23 mouse cellular contexts compared by ENCODE assay signal in the genomic region with DNA sequence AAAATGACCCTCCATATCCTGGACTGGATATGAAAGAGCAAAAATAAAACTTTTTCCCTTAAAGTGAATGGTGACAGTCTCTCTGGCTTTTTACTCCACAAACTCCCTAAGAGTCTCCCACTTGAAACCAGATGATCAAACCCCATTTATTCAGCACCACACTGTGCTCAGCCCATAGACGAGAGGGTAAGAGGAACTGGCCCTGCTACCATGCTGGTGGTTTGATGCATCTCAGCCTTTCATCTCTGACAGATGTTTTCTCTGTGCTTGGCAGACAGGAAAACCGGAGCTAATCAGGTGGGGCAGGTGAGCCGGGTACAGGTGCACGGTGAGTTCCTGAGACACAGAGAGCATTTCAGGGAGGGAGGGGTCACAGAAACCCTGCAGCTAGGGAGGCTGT.
"Had no signal": no experiment of that assay in that cellular context is flagged by ENCODE, and none has a peak within 500 bp of the region (broad histone marks: within the 10 kb centered on the region; RNA-seq: fewer than 3 reads in every experiment).

No protein-coding gene starts in this region.

- ATAC-seq: hindbrain, postnatal 0 days; intestine, embryonic 16.5 days had no signal

- H3K27me3 ChIP-seq: heart, embryonic 12.5 days; hindbrain, embryonic 13.5 days; hindbrain, embryonic 15.5 days; kidney, embryonic 15.5 days; limb, embryonic 12.5 days; liver, embryonic 13.5 days had no signal

- DNase-seq: gastrocnemius, postnatal 14 days; gastrocnemius, postnatal 36 days; heart, adult 18-20 months; heart, postnatal 14 days; heart, postnatal 36 days; kidney, adult 11 months; kidney, adult 2 months; kidney, adult 9 months; kidney, postnatal 10 days; kidney, postnatal 25 days; liver; liver, embryonic 13.5 days had no signal

- H3K4me2 ChIP-seq: heart, embryonic 12.5 days; hindbrain, embryonic 13.5 days; hindbrain, embryonic 15.5 days; kidney, embryonic 15.5 days; limb, embryonic 12.5 days; liver, embryonic 11.5 days; liver, embryonic 13.5 days had no signal

- H3K4me3 ChIP-seq: heart, embryonic 10.5 days; heart, embryonic 12.5 days; hindbrain, embryonic 13.5 days; hindbrain, embryonic 15.5 days; kidney, embryonic 15.5 days; left cerebral cortex, adult 2 months; limb, embryonic 10.5 days; limb, embryonic 12.5 days; liver, embryonic 13.5 days had no signal

- H3K27ac ChIP-seq: heart, embryonic 10.5 days; hindbrain, embryonic 13.5 days; hindbrain, embryonic 15.5 days; hindbrain, postnatal 0 days; kidney, embryonic 15.5 days; left cerebral cortex, adult 2 months; limb, embryonic 10.5 days; limb, embryonic 12.5 days; liver, embryonic 13.5 days had no signal

- H3K4me1 ChIP-seq: heart, embryonic 10.5 days; heart, embryonic 12.5 days; hindbrain, embryonic 13.5 days; hindbrain, embryonic 15.5 days; kidney, embryonic 15.5 days; limb, embryonic 10.5 days; limb, embryonic 12.5 days; liver, embryonic 13.5 days had no signal

- H3K9me3 ChIP-seq: heart, embryonic 10.5 days; heart, embryonic 12.5 days; hindbrain, embryonic 13.5 days; hindbrain, embryonic 15.5 days; kidney, embryonic 15.5 days; limb, embryonic 10.5 days; limb, embryonic 12.5 days; liver, embryonic 13.5 days had no signal

- H3K36me3 ChIP-seq: heart, embryonic 10.5 days; heart, embryonic 12.5 days; hindbrain, embryonic 13.5 days; hindbrain, embryonic 15.5 days; kidney, embryonic 15.5 days; limb, embryonic 10.5 days; limb, embryonic 12.5 days; liver, embryonic 13.5 days had no signal

- H3K9ac ChIP-seq: heart, embryonic 12.5 days; hindbrain, embryonic 13.5 days; hindbrain, embryonic 15.5 days; kidney, embryonic 15.5 days; limb, embryonic 12.5 days; liver, embryonic 13.5 days had no signal
